ENCODE assay signal across 7 mouse cellular contexts in the genomic region with DNA sequence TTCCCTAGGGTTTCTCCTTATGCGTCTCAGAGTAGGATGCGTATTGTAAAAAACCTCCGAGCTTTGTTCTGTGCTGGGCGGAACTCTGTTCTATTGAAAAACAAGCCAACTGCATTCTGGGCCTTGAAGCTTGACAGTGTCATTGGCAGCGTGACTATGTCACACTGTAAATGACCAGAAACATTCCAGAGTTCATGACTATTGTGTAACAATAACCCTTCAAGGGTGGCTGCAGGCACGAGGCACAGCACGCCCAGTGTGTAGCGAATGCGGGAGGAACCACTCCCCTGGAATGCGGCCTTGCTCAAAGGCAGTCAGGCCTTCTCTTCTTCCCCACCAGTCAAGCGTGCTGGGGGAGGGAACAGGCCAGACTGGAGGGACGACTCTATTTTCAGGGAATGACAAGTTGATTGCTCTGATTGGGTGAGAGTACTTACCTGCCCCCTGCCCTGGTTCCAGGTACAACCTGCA.
A peak's percentile ranks its signal among the peaks of the same experiment; 100 is the strongest.
DNase-seq lines count a peak whose midpoint lies in the region; ATAC-seq and TF ChIP-seq lines count a peak whose summit lies in the region.

No protein-coding gene starts in this region.

- TF ChIP-seq POLR2A in brain, embryonic 14.5 days (IDR thresholded peaks at IDR 0.05; ENCODE audit: borderline replicate concordance, extremely low read depth, insufficient read depth, insufficient read length, poor library complexity, severe bottlenecking) = no peak

- DNase-seq in WW6 (ENCODE audit: low read depth, low spot score) = peak; percentile 38
- DNase-seq in brain, embryonic 14.5 days (ENCODE audit: low read depth) = peak; percentile 47
- peak; percentile 37 for DNase-seq in induced T-regulatory cell, adult 2 months (ENCODE audit: low read depth)
- peak; percentile 46 for DNase-seq in lung, postnatal 14 days
- DNase-seq in thymus, postnatal 14 days = no peak
- no peak for DNase-seq in right cerebral cortex, postnatal 36 days (ENCODE audit: low spot score in 2 of 2)

- no peak for ATAC-seq in erythroid progenitor cell, adult 5-6 weeks (replicated peaks; ENCODE audit: low FRiP score, poor library complexity, severe bottlenecking)

- TF ChIP-seq CTCF in brain, embryonic 14.5 days (IDR thresholded peaks at IDR 0.05; ENCODE audit: borderline replicate concordance, extremely low read depth, insufficient read depth, insufficient read length) = no peak

Comparison
In these comparisons a context has a peak if more than half of its experiments do, and no peak if none do; other contexts are left out.
1. DNase-seq: peak in WW6 (single experiment), brain, embryonic 14.5 days (single experiment), induced T-regulatory cell, adult 2 months (single experiment) and lung, postnatal 14 days (single experiment); none in thymus, postnatal 14 days (single experiment) and right cerebral cortex, postnatal 36 days (0 of 2).